In genomic region chr16:39984205-39984634, GRCm38 (mm10) we compare ENCODE assay signal across 8 mouse cellular contexts. TPM values are rescaled to one million over a fixed set of nuclear protein-coding genes. Genes with fewer than 3 reads are reported as not detected.
DNase-seq lines count a peak whose midpoint lies in the region; ATAC-seq and TF ChIP-seq lines count a peak whose summit lies in the region.

Gene Lsamp (plus strand): TSS chr16:39984361.

- H3K4me3 ChIP-seq in ES-Bruce4 (ENCODE audit: low read depth, low read length) = peak within 1 kb of the TSS; percentile 81
- H3K4me3 ChIP-seq in forebrain, embryonic 13.5 days = peak within 1 kb of the TSS; percentile 65
- H3K4me3 ChIP-seq in hindbrain, embryonic 15.5 days = peak within 1 kb of the TSS; percentile 66

- H3K27me3 ChIP-seq in ES-Bruce4 (ENCODE audit: control insufficient read depth, insufficient read depth, low read length, poor library complexity, severe bottlenecking) = no peaks in the 10 kb centered on the region; the same call in 1 of the 2 replicates
- H3K27me3 ChIP-seq in forebrain, embryonic 13.5 days = no peaks in the 10 kb centered on the region
- no peaks in the 10 kb centered on the region for H3K27me3 ChIP-seq in hindbrain, embryonic 15.5 days

- no peak within 1 kb of the TSS for H3K27ac ChIP-seq in ES-Bruce4 (ENCODE audit: insufficient read depth, low read length)
- no peak within 1 kb of the TSS for H3K27ac ChIP-seq in forebrain, embryonic 13.5 days
- H3K27ac ChIP-seq in hindbrain, embryonic 15.5 days (replicated peaks) = peak within 1 kb of the TSS; percentile 93

- no peak within 1 kb of the TSS for H3K9ac ChIP-seq in ES-Bruce4 (ENCODE audit: low read depth, poor library complexity, severe bottlenecking)
- H3K9ac ChIP-seq in forebrain, embryonic 13.5 days = peak within 1 kb of the TSS; percentile 77
- H3K9ac ChIP-seq in hindbrain, embryonic 15.5 days = peak within 1 kb of the TSS; percentile 84

- H3K9me3 ChIP-seq in ES-Bruce4 (replicated peaks; ENCODE audit: control insufficient read depth, insufficient read depth, low read length, poor library complexity, severe bottlenecking) = no peaks in the 10 kb centered on the region
- no peaks in the 10 kb centered on the region for H3K9me3 ChIP-seq in forebrain, embryonic 13.5 days (replicated peaks)
- no peaks in the 10 kb centered on the region for H3K9me3 ChIP-seq in hindbrain, embryonic 15.5 days

- H3K4me2 ChIP-seq in forebrain, embryonic 13.5 days = peak within 1 kb of the TSS; percentile 90
- H3K4me2 ChIP-seq in hindbrain, embryonic 15.5 days = peak within 1 kb of the TSS; percentile 66

- no peak for TF ChIP-seq EP300 in ES-Bruce4 (IDR thresholded peaks at IDR 0.05; ENCODE audit: insufficient read depth, low read depth, low read length)

- WGBS in forebrain, embryonic 13.5 days = under 1% methylated on average over 24 of the region's 24 CpGs
- 0% methylated on average over 24 of the region's 24 CpGs for WGBS in hindbrain, embryonic 15.5 days

- H3K36me3 ChIP-seq in ES-Bruce4 (ENCODE audit: control insufficient read depth, insufficient read depth, low read length, poor library complexity, severe bottlenecking) = no peaks in the 10 kb centered on the region
- no peaks in the 10 kb centered on the region for H3K36me3 ChIP-seq in forebrain, embryonic 13.5 days (ENCODE audit: poor library complexity, severe bottlenecking)
- no peaks in the 10 kb centered on the region for H3K36me3 ChIP-seq in hindbrain, embryonic 15.5 days

- peak; percentile 5 for DNase-seq in c-Kit-positive CD71-negative TER-119-negative erythroid progenitor cells, embryonic 14.5 days (ENCODE audit: low read depth)
- peak; percentile 87 to 90 for DNase-seq in layer of hippocampus, postnatal 36 days
- DNase-seq in lung, postnatal 10 days = peak; percentile 51
- peak; percentile 93 to 95 for DNase-seq in right cerebral cortex, adult 2 months (ENCODE audit: low spot score in 2 of 2)
- no peak for DNase-seq in spleen, postnatal 36 days (ENCODE audit: low spot score in 2 of 2)

- no peaks in the 10 kb centered on the region for H3K4me1 ChIP-seq in ES-Bruce4 (ENCODE audit: control insufficient read depth, insufficient read depth, low read length)
- 0 out of 2 replicates have a peak, but pooled peaks cover 5% of the 10 kb centered on the region for H3K4me1 ChIP-seq in forebrain, embryonic 13.5 days
- H3K4me1 ChIP-seq in hindbrain, embryonic 15.5 days (replicated peaks) = peaks cover 11% of the 10 kb centered on the region

- peak; percentile 60 for TF ChIP-seq CTCF in ES-Bruce4 (IDR thresholded peaks at IDR 0.05; ENCODE audit: low read depth, low read length)

- TF ChIP-seq POLR2A in ES-Bruce4 (IDR thresholded peaks at IDR 0.05; ENCODE audit: insufficient read depth, low read length) = no peak

- peak; percentile 98 for ATAC-seq in forebrain, embryonic 13.5 days
- peak; percentile 93 for ATAC-seq in hindbrain, embryonic 15.5 days (ENCODE audit: low FRiP score, low read depth)

RNA-seq across cellular contexts. Expression of gene Lsamp, which starts in this region (rescaled TPM):
- polyA plus RNA-seq in ES-Bruce4 (2011; ENCODE audit: insufficient read depth, insufficient read length, low read depth, missing spikeins) = not detected in 2 replicates
- polyA plus RNA-seq in forebrain, embryonic 13.5 days (2015; fragmentation: Nextera tagmentation; extraction: Ambion mirVana) = 27.9 and 37.8 TPM in 2 replicates
- 87.8 and 89.3 TPM in 2 replicates for polyA plus RNA-seq in hindbrain, embryonic 15.5 days (2015; fragmentation: Nextera tagmentation; extraction: Ambion mirVana)
- total RNA-seq in layer of hippocampus, postnatal 36 days (2021) = 100 to 1,000 TPM; 430 to 462 TPM

Comparison
In these comparisons a context has a peak if more than half of its experiments do, and no peak if none do; other contexts are left out.
1. RNA of gene Lsamp (polyA plus RNA-seq): 87.8 to 89.3 TPM in hindbrain, embryonic 15.5 days and 27.9 to 37.8 TPM in forebrain, embryonic 13.5 days; not detected in ES-Bruce4; every median in the first group is over 10 times any median in the second.
2. DNase-seq: peak in c-Kit-positive CD71-negative TER-119-negative erythroid progenitor cells, embryonic 14.5 days (single experiment), layer of hippocampus, postnatal 36 days (2 of 2), lung, postnatal 10 days (single experiment) and right cerebral cortex, adult 2 months (2 of 2); none in spleen, postnatal 36 days (0 of 2).
3. Peak in every context shown above with its lines, with median percentiles within 50 percentile points of each other: H3K4me3 ChIP-seq.